Mouse (Mus musculus): ENCODE data around the gene Cel. TPM values are rescaled to one million over a fixed set of nuclear protein-coding genes. Genes with fewer than 3 reads are reported as not detected.

The Cel gene
- polyA plus RNA-seq, 1 experiment = 1,688 TPM

DNA sequence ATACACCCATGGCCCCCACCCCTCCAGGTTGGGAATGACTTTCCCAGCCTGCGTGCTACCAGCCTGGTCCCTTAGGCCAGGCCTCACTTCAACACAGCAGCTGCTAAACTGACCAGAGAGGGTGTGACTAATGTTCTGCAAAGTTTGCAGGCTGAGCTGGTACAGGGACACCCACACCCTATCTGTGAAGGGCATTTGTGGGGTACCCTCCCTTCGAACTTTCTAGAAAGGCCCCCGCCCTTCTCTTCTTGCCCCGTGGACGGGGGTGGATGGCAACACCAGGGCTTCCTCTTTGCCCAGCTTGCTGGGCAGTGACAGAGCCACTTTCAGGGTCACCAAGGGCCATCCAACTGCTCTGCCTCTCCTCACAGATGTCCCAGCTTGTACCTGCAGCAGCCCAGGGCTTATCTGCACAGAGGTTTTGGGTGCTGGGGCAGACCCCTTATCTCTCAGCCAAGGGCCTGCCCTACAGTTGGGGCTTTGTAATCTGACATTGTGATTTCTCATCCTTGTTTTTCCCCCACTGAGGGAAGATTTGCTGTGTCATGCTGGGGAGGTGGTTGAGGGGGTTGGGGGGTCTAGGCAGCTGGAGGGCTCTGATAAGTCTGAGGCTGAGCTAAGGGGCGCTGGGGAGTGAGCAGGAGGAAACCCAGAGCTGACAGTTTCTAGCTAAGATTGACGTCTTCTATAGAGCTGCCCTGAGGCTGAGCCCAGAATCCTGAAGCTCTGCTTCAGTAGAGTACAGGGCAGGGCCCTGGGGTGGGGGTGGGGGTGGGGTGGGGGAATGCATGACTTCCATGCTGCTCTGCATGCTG, 34.7 kb upstream of the Cel start:
- H3K4me3 ChIP-seq (ENCODE audit: extremely low read depth, insufficient read depth, insufficient read length) = no peak overlapping the region
- no peaks in the 10 kb centered on the region for H3K27me3 ChIP-seq (ENCODE audit: control insufficient read depth, insufficient read depth, low read length)
- H3K36me3 ChIP-seq (ENCODE audit: control insufficient read depth, insufficient read depth, low read length) = no peaks in the 10 kb centered on the region
- H3K4me1 ChIP-seq (ENCODE audit: control insufficient read depth, insufficient read depth, insufficient read length) = peaks cover 4% of the 10 kb centered on the region; the same call in 1 of the 2 replicates
- WGBS = 48% methylated on average over 7 of the region's 7 CpGs
- no peak for TF ChIP-seq CTCF (IDR thresholded peaks at IDR 0.05; ENCODE audit: extremely low read depth, insufficient read depth, insufficient read length, insufficient replicate concordance)
- no peak for TF ChIP-seq POLR2A (IDR thresholded peaks at IDR 0.05; ENCODE audit: low read depth, low read length)
- no peak overlapping the region for H3K27ac ChIP-seq (ENCODE audit: insufficient read depth, low read length)
- DNase-seq (ENCODE audit: low read depth in 1 of 2, low spot score in 2 of 2) = no peak

DNA sequence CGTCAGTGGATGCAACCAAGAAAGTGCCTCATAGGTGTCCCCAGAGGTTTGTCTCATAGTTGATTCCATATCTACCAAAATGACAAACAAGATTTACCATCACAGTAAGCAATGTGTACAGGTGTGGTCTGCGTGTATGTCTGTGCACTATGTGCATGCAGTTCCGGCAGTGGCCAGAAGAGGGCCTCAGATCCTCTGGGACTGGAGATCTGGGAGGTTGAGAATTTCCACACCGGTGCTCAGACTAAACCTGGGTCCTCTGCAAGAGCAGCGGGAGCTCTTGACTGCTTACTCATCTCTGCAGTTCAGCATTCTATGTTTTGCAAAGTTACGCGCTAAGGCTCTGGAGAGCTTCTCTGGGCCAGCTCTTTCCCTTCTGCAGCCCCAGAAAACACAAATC, 33.8 kb upstream of the Cel start:
- no peak overlapping the region for H3K27ac ChIP-seq (ENCODE audit: insufficient read depth, low read length)
- H3K27me3 ChIP-seq (ENCODE audit: control insufficient read depth, insufficient read depth, low read length) = no peaks in the 10 kb centered on the region
- no peaks in the 10 kb centered on the region for H3K36me3 ChIP-seq (ENCODE audit: control insufficient read depth, insufficient read depth, low read length)
- WGBS = 87% methylated on average over 7 of the region's 7 CpGs
- no peak for DNase-seq (ENCODE audit: low read depth in 1 of 2, low spot score in 2 of 2)
- H3K4me1 ChIP-seq (ENCODE audit: control insufficient read depth, insufficient read depth, insufficient read length) = peaks cover 4% of the 10 kb centered on the region; the same call in 1 of the 2 replicates
- H3K4me3 ChIP-seq (ENCODE audit: extremely low read depth, insufficient read depth, insufficient read length) = no peak overlapping the region
- TF ChIP-seq CTCF (IDR thresholded peaks at IDR 0.05; ENCODE audit: extremely low read depth, insufficient read depth, insufficient read length, insufficient replicate concordance) (no peak), POLR2A (IDR thresholded peaks at IDR 0.05; ENCODE audit: low read depth, low read length) (no peak)

DNA sequence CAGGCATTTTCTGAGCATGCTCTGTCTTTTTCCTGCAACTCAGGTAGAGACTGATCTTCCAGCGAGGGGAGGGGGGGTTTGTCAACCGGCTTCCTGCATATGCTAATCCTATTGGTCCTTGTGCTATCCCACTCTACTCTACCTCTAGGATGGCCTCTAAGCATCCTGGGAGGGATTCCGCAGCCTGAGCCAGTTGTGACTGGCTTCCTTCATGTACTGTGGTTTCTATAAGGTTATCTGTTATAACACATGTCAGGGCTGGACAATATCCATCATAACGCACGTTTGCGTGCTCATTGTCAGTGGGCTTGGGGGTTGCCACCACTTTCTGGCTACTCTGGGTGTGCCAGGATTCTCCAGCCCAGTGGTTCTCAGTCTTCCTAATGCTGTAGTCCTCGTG, 32.8 kb upstream of the Cel start:
- TF ChIP-seq POLR2A (IDR thresholded peaks at IDR 0.05; ENCODE audit: low read depth, low read length) = no peak
- no peak for TF ChIP-seq CTCF (IDR thresholded peaks at IDR 0.05; ENCODE audit: extremely low read depth, insufficient read depth, insufficient read length, insufficient replicate concordance)
- no peak overlapping the region for H3K4me3 ChIP-seq (ENCODE audit: extremely low read depth, insufficient read depth, insufficient read length)
- H3K27ac ChIP-seq (ENCODE audit: insufficient read depth, low read length) = no peak overlapping the region
- H3K36me3 ChIP-seq (ENCODE audit: control insufficient read depth, insufficient read depth, low read length) = no peaks in the 10 kb centered on the region
- peaks cover 4% of the 10 kb centered on the region; the same call in 1 of the 2 replicates for H3K4me1 ChIP-seq (ENCODE audit: control insufficient read depth, insufficient read depth, insufficient read length)
- no peak for DNase-seq (ENCODE audit: low read depth in 1 of 2, low spot score in 2 of 2)
- 80% methylated on average over 7 of the region's 7 CpGs for WGBS
- no peaks in the 10 kb centered on the region for H3K27me3 ChIP-seq (ENCODE audit: control insufficient read depth, insufficient read depth, low read length)

DNA sequence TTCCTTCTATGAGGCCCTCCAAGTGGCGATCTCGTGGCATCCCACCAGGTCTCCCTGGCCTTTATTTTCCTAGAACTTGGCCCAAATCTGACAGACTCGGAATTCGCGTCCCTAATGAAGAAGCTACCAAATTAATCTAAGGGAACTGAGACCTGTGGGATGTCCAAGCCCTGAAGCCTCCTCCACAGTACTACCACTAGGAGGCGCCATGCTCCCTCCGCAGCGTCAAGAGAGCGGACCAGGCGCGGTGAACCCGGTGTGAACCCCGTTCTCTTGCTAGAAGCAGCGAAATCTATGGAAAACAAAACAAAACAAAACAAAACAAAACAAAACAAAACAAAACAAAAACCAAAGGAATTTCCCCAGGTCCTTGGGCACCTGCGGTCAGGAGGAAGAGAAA, 29.6 kb upstream of the Cel start:
- Histone ChIP-seq H3K36me3 (ENCODE audit: control insufficient read depth, insufficient read depth, low read length) (no peaks in the 10 kb centered on the region), H3K27me3 (ENCODE audit: control insufficient read depth, insufficient read depth, low read length) (no peaks in the 10 kb centered on the region), H3K27ac (ENCODE audit: insufficient read depth, low read length) (no peak overlapping the region), H3K4me3 (ENCODE audit: extremely low read depth, insufficient read depth, insufficient read length) (no peak overlapping the region), H3K4me1 (ENCODE audit: control insufficient read depth, insufficient read depth, insufficient read length) (no peaks in the 10 kb centered on the region)
- WGBS = 9% methylated on average over 15 of the region's 15 CpGs
- peak; percentile 35 to 70 for DNase-seq (ENCODE audit: low read depth in 1 of 2, low spot score in 2 of 2)
- peak; percentile 90; the same call in 1 of the 2 replicates for TF ChIP-seq CTCF (IDR thresholded peaks at IDR 0.05; ENCODE audit: extremely low read depth, insufficient read depth, insufficient read length, insufficient replicate concordance)
- no peak for TF ChIP-seq POLR2A (IDR thresholded peaks at IDR 0.05; ENCODE audit: low read depth, low read length)

DNA sequence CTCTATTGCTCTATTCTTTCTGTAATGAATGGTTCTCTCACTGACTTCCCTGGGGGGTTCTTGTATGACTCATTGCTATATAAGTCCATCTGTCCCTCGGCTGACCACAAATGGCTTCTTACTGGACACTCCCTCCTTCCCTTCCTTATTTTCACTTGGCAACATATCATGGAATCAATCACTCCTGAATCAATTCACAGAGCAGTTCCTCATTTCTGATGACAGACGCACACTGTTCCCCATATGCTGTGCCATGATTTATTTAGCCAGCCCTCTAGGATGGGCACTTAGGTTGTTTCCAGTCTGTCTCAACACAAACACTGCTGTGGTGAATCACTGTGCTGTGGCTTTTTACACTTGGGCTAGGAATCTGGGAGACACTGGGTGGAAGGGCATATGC, 28.3 kb upstream of the Cel start:
- no peaks in the 10 kb centered on the region for H3K27me3 ChIP-seq (ENCODE audit: control insufficient read depth, insufficient read depth, low read length)
- H3K36me3 ChIP-seq (ENCODE audit: control insufficient read depth, insufficient read depth, low read length) = no peaks in the 10 kb centered on the region
- H3K4me3 ChIP-seq (ENCODE audit: extremely low read depth, insufficient read depth, insufficient read length) = no peak overlapping the region
- no peaks in the 10 kb centered on the region for H3K4me1 ChIP-seq (ENCODE audit: control insufficient read depth, insufficient read depth, insufficient read length)
- TF ChIP-seq POLR2A (IDR thresholded peaks at IDR 0.05; ENCODE audit: low read depth, low read length) = no peak
- H3K27ac ChIP-seq (ENCODE audit: insufficient read depth, low read length) = no peak overlapping the region
- 20% methylated on average over 2 of the region's 2 CpGs for WGBS
- DNase-seq (ENCODE audit: low read depth in 1 of 2, low spot score in 2 of 2) = no peak

DNA sequence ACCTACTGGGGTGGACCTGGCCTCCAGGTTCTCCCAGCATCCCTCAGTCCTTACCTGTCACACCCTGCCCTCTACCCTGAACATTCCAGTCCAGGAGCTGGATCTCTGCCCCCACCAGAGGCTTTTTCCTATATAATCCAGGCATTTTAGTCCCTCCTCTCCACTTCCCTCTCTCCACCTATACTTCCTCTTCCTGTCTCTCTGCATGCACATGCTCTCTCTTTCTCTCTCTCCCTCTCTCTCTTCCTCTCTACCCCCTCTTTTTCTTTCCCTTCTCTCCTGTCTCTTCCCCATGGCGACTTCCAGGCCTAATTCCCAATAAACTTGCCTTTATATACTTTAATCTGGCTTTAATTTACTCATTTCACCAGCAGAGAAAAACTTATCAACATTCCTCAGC, 25.4 kb upstream of the Cel start:
- DNase-seq (ENCODE audit: low read depth in 1 of 2, low spot score in 2 of 2) = no peak
- no peaks in the 10 kb centered on the region for H3K4me1 ChIP-seq (ENCODE audit: control insufficient read depth, insufficient read depth, insufficient read length)

DNA sequence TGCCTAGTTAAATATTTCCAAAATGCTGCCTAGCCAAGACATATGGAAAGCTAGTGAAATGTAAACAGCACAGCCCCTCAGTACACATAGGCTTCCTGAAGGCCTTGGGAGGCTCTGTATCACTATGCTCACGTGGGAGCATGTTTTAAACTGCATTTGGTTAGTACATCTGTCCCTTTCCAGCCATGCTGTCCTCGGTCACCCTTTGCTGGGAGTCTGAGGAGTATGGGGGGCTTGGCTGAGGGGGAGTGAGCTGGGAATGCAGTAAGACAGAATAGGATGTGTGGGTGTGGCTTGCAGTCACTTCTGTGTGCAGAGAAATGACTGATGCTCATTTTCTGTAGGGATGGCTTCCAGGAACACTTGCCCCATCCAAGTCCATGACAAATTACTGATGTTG, 22.5 kb upstream of the Cel start:
- H3K4me3 ChIP-seq (ENCODE audit: extremely low read depth, insufficient read depth, insufficient read length) = no peak overlapping the region
- no peaks in the 10 kb centered on the region for H3K27me3 ChIP-seq (ENCODE audit: control insufficient read depth, insufficient read depth, low read length)
- H3K27ac ChIP-seq (ENCODE audit: insufficient read depth, low read length) = no peak overlapping the region
- H3K4me1 ChIP-seq (ENCODE audit: control insufficient read depth, insufficient read depth, insufficient read length) = no peaks in the 10 kb centered on the region
- TF ChIP-seq POLR2A (IDR thresholded peaks at IDR 0.05; ENCODE audit: low read depth, low read length) = no peak
- TF ChIP-seq CTCF (IDR thresholded peaks at IDR 0.05; ENCODE audit: extremely low read depth, insufficient read depth, insufficient read length, insufficient replicate concordance) = no peak
- 47% methylated on average over 2 of the region's 2 CpGs for WGBS
- DNase-seq (ENCODE audit: low read depth in 1 of 2, low spot score in 2 of 2) = no peak
- no peaks in the 10 kb centered on the region for H3K36me3 ChIP-seq (ENCODE audit: control insufficient read depth, insufficient read depth, low read length)

More for the DNA sequence above, 25.4 kb upstream of the Cel start:
- Histone ChIP-seq H3K4me3 (ENCODE audit: extremely low read depth, insufficient read depth, insufficient read length) (no peak overlapping the region), H3K27ac (ENCODE audit: insufficient read depth, low read length) (no peak overlapping the region), H3K36me3 (ENCODE audit: control insufficient read depth, insufficient read depth, low read length) (no peaks in the 10 kb centered on the region), H3K27me3 (ENCODE audit: control insufficient read depth, insufficient read depth, low read length) (no peaks in the 10 kb centered on the region)
- TF ChIP-seq CTCF (IDR thresholded peaks at IDR 0.05; ENCODE audit: extremely low read depth, insufficient read depth, insufficient read length, insufficient replicate concordance) = no peak
- no peak for TF ChIP-seq POLR2A (IDR thresholded peaks at IDR 0.05; ENCODE audit: low read depth, low read length)
- WGBS = 17% methylated on average over 1 of the region's 1 CpGs

All from spleen, adult 2 months (tissue).